Mouse (Mus musculus): ENCODE data around the gene Miip.

Miip gene

GRCm38 (mm10) chr4:147868450-147869031 lies at the start of gene Miip, which contains the start of gene Fv1:
Gene Miip (minus strand): TSS chr4:147868816.
Gene Fv1 (plus strand): TSS chr4:147868979.
- peak; percentile 93 for DNase-seq

DNA sequence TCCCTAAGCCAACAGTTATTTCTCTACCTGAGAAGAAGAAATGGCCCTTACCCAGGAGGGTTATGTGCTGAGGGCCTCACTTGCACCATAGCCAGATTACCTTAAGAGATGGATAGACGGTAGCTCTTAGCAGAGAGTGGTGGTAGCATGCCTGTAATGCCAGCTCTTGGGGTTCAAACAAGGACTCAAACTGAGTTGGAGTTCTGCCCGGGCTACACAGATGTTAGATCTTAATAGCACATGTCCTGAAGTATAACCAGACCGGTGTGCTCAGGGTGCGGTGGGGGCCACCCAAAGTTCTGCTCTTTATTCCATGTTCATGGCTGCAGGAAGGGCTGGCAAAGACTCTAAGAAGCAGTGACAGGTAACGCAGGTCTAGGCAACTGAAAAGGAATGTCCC lies 40.9 kb upstream of the Miip start:
- DNase-seq, result no peak

DNA sequence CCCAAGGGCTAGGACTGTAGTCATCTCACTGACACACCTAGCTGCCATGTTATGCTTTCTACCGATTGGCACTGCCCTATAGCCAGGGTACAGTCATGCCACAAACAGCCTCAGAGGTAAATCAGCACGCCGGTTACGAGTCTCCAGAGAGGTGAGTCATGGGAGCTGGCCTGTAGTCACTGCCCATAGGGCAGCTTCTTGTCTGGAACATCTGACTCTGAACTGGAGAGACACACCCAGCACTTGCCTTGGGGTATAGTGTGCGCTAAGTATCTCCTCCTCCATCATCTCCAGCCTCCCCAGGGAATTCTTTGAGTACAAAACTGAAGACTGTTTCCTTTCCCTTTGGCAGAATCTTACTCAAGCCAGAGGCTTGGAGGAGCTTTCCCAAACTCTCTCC lies 37.6 kb upstream of the Miip start:
- no peak for DNase-seq

DNA sequence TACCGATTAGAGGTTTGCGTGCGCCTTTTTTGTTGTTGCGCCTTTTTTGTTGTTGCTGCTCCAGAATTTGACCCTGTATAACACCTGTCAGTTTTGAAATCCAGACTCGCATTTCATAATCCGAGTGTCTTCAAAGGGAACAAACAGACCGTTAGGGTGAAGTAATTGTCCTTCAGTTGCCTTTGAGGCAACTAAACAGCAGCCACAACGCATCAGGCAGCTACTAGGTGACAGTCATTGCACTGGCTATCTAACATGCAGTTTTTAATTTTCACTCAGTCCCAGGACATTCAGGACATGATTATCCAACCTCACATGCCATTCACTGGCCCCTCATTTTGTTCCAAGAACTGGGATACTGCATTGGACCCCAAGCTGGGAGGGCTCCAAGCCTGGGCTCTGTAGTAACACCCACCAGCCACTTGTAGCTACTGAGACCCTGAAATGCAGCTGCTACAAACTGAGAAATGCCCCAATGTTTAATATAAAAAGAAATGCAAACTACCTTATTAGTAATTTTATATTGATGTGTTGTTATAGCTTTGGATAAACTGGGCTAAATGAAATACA lies 36.6 kb upstream of the Miip start:
- peak; percentile 4 for DNase-seq

DNA sequence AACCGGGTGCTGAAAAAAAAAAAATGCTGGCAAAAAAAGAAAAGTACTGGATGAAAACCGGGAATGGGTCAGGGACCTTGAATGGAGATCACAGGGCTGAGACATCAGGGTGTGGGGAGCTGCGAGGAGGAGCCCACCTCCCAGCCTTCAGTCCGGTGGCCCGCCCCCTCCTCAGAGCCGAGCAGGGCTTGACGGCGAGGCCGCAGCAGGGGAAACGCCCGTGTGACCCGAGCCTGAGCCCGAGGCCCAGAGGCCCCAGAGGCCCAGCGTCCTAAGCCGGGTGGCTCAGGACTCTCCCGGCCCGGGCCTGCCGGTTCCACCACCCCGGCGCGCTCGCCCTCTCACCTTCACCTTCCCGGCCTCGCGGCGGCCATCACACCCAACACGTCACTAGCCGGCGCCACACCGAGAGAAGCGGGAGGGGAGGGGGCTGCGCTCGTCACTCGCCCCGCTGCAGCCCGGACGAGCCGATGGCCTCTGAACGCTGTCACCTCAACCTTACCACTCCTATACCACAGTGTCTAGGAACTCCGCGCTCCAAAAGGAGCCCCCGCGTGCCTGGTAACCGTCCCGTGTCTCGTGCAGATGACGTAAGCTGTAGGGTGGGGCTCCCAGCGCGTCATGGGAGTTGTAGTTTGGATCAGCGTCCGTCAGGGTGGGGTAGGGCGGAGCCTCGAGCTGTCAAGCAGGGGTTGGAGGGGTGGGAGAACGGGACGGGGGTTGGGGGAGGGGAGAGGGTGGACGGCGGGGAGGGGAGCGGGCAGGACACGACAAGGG lies 35.9 kb upstream of the Miip start, which contains the start of gene Mfn2:
Mfn2 (minus strand) TSS at position 392 of the 777 bp plus-strand sequence.
- peak; percentile 89 for DNase-seq

- DNase-seq, result no peak
Observed at GRCm38 (mm10) chr4:147903601-147904000, 35.0 kb upstream of the Miip start.

DNA sequence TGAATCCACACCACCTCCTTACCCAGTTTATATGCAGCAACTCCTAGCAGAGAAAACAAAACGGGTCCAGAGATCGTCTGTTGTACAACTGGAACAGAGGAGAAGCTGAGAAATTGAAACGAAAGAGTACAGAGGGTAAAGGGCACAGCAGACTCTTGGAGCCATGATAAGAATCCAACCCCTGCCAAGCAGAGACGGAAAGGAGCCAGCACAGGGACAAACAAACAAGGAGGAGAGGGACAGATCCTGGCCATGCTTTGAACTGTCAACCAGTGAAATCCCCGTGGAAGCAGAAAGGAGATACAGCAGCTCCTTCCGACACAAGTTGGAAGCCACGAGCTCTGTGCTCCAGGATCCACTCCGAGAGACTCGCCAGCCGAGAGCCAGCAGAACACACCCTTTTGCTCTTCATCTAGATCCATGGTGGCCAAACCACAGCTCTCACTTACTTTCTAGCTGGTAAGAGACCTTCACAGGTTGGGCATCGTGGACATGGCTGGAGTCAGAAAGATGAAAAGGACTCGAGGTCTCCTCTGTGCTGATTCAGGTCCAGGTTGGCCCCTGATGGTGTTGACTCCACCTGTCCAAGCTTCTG lies 34.4 kb upstream of the Miip start:
- DNase-seq, result no peak

GRCm38 (mm10) chr4:147900452-147900851 lies 31.8 kb upstream of the Miip start:
- DNase-seq, result no peak

DNA sequence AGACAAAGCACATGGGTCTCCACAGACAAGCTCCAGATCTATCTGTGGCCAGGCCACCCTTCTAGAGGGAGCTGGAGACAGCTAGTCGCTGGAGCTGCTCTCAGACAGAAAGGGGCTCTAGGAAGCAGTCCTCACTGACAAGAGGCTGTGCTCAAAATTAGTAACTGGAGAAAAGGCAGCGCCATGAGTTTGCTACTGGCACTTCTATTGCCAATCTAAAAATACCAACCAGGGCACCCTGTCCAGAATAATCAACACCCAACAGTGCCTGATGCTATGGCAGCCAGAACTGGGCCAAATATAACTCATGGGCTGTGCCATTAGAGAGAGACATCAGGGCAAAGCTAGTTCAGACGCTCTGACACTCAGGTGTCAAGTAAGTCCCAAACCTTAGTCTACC lies 28.7 kb upstream of the Miip start:
- no peak for DNase-seq

GRCm38 (mm10) chr4:147896411-147896810 lies 27.8 kb upstream of the Miip start:
- no peak for DNase-seq

- no peak for DNase-seq
Observed at GRCm38 (mm10) chr4:147895815-147896330, 27.3 kb upstream of the Miip start.

GRCm38 (mm10) chr4:147890341-147890740 lies 21.7 kb upstream of the Miip start:
- DNase-seq, result no peak

DNA sequence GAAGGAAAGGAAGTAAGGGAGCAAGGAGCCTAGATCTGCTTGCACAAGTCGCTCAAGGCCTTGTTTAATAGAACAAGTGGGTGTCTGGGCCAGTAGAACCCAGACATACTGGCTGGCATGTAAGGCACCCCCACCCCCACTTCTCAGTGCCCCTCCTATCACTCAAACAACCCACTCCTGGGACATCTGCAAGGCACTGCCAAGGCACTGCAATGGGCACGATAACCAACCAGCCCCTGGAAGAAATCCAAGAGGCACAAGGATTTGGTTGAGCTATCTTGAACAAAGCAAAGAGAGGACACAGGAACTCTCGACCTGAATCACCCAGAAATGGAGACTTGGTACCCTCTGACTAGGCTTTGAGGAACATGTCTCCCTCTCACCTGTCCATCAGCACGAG lies 19.6 kb upstream of the Miip start:
- DNase-seq, result no peak

DNA sequence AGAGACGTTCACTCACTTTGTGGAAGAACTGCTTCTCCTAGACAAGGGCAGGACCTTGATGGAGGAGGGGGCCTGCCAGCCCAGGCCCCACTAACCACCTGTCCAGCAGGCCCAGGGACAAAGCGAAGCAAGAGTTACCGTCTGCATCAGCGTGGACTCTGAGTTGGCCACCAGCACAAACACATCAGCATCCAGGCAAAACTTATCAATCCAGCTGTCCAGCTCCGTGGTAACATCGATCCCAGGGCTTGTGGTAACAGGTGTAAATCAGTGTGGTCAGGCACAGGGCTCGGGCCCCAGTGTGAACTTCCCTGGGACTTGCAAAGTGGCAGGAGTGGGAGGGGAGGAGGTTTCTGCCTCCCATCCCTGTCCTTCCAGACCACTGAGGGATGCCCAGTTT lies 18.7 kb upstream of the Miip start:
- DNase-seq, result no peak

- DNase-seq, result no peak
Observed at GRCm38 (mm10) chr4:147886158-147886557, 17.5 kb upstream of the Miip start.

DNA sequence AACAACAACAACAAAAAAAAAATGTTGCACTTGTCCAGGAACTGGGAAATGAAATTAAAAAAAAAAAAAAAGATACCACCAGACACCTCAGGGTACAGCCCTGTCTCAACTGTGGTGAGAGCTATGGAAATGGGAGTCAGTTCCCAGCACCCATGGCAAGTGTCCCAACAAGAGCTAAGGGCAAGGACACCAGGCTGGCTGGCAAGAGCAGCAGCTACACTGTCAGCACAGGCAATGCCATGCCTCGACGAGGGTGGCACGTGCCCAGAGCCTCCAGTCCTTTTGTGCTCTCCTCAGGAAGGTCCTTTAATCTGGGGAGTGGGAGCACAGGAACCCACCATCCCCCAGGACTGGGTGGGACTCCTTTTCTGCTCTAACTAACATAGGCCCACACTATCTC lies 15.5 kb upstream of the Miip start:
- DNase-seq, result no peak

DNA sequence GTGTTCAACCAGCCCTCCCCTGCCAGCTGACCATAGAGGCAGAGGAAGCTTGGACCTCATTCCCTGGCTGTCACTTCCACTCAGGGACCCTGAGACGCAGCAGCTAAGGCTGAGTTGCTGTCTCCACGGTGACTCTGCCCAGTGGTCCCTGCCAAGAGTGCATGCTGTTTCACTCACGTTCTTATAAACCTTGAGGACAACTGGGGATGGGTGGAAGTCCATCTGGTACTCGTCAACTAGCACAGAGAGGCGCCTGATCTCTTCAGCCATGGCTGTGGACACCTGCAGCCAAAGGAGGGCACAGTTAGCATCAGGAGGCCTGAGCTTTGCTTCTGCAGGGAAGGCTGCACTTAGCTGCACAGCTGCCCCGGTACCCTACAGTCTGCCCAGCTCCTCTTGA lies 14.4 kb upstream of the Miip start:
- DNase-seq, result no peak

DNA sequence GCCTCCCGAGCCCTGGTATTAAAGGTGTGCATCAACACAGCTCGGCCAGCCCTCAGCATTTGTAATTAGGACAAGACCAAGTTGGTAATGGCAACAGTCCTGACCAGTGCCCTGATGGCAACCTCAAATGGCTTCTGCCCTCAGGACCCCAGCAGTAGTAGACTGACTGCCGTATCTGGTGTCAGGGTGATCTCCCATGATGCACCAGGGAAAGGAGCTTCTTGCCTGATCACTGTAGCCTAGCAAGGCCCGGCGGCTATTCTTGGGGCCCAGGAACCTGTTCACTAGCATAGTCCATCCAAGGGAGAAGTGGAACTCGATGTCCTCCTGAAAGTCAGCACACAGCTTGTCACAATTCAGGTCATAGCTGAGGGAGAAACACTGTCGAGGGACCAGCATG lies 13.2 kb upstream of the Miip start:
- DNase-seq, result no peak

GRCm38 (mm10) chr4:147879865-147880264 lies 11.2 kb upstream of the Miip start:
- no peak for DNase-seq

DNA sequence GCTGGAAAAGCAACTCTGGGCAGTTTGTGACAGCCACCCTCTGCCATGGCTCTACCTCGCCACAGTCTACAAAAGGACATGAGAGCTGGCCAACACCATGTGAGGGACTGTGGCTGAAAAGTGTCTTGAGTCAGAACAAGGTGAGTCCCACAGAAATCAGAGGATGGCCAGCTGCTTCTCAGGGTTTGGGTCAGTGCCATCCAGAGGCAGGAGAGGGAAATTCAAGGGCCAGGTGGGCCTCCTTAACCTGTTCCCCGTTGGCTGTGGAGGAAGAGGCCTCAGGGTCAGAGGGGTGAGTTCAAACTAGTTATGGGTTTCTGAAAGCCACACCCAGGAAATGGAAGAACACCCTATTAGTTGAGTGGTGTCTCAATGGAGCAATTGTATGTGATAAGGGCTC lies 10.8 kb upstream of the Miip start:
- no peak for DNase-seq

DNA sequence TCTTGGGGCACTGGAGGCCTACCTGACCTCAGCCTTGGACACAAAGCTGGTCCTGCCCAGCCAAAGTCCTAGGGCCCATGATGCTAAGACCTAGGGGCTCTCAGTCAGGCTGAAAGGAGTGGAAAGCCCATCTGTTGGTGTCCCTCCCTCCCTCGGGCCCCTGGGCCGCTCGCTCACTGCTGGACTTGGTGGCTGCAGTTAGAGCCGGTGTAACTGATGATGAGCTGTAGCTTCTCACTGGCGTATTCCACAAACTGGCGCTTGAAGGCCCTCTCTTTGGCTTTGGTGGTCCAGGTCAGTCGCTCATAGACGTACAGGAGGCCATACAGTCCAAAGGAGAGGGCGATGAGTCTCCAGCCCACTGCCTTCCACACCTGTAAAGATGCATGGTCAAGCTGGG lies 9.9 kb upstream of the Miip start:
- no peak for DNase-seq

DNA sequence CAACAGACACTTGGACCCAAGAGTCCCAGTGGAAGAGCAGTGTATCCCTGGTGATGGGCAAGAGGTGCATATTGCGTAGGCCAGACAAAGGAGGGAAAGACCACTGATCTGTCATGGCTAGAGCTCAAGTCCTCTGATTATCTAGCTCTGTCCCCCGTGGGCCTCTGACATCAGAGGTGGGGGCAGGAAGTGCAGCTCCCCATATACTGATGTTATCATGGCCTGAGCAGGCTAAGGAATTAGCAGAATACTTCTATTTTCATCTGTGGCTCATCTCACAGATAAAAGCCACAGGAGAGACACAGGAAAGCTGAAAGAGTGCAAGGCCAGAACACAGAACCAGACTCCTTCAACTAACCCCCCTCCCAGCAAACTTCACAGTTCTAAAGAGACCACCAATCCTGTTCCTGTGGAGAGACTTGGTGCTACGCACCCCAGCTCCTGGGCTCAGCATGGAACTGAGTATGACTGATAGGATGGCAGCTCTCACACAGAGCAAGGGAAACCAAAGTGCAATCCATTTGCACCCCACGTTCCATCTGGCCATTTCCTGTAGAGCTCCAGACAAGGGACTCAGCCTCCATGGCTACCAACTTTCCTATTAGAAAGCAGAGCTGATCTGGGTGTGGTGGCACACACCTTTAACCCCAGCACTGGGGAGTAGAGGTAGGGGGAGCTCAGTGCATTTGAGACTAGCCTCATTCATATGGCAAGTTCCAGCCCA lies 7.4 kb upstream of the Miip start:
- DNase-seq, result no peak

- no peak for DNase-seq
Observed at GRCm38 (mm10) chr4:147869238-147869637, 622 bp upstream of the Miip start.

Measured in lung, postnatal 14 days (tissue).